Mouse (Mus musculus) cerebellum, adult 2 months (tissue): ENCODE results near the gene Adat3.

ENCODE experiments used
- CTCF ChIP-seq: fragments of 200-500 bp; IDR thresholded peaks from 2 replicates; pipeline ENCODE4 v1.5.1; 2011; ENCODE audit warnings: low read depth, mild to moderate bottlenecking, control low read depth, low read length, moderate library complexity, borderline replicate concordance; ENCODE audit not compliant: insufficient read depth
- POLR2A ChIP-seq: fragments of 200-500 bp; IDR thresholded peaks from 2 replicates; pipeline ENCODE4 v1.6.1; 2011; ENCODE audit warnings: low read length, control low read depth, borderline replicate concordance; ENCODE audit not compliant: insufficient read depth

DNA sequence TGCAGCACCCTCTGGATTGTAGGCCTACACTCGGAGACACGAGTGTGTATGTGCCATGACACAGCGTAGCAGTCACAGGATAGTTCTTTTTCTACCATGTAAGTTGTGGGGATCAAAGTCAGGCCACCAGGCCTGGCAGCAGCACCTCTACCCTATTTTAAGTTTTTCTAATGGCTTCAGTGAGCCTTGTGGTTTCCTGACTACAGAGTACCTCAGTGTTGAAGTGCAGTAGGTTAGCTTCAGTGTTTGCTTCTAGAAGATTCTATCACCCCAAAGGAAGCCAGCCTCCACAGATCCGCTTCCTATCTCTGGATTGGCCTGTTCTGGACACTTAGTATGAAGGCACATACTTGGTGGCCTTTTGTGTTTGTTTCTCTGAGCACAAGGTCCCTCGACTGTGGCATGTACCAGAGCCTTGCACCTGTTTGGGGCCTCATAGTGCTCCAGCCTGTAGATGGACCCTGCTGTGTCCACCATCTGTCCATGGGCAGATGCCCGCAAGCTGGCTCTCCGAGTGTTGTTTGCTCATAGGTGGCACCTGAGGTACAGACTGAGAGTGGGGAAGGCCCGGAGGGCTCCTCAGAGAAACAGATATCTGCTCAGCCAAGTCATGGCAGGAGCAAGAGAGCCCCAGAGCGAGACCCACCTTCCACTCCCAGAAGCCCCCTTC, 7.6 kb downstream of the Adat3 start:
- TF ChIP-seq CTCF (no peak), POLR2A (no peak)
